ENCODE assay signal across 11 mouse cellular contexts in the genomic region with DNA sequence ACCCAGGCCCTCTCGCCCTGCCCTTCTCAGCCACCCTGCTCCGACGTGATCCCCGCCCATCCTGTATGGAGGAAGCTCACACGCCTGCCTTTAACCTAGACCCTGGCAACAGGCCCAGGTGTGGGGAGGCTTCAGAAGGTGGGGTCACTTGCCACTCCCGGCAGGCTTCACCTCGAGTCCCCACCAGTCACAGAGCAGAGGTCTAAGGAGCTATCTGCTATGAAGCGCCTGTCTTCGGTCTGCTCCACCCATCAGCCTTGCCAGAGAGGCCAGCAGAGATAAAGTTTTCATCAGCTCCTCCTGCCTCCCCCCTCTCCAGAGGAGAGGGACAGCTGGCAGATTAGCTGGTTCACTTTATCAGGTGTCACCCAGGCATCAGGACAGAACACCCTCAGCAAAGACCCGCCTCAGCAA. TPM values are rescaled to one million over a fixed set of nuclear protein-coding genes. Genes with fewer than 3 reads are reported as not detected.
DNase-seq lines count a peak whose midpoint lies in the region; ATAC-seq lines count a peak whose summit lies in the region.
"Had no signal": no experiment of that assay in that cellular context is flagged by ENCODE, and none has a peak within 500 bp of the region (broad histone marks: within the 10 kb centered on the region; RNA-seq: fewer than 3 reads in every experiment).

No protein-coding gene starts in this region.

- H3K27ac ChIP-seq in heart, embryonic 16.5 days (ENCODE audit: low read length): peak overlapping the region; percentile 89
- H3K27ac ChIP-seq: kidney, postnatal 0 days had no signal

- H3K4me3 ChIP-seq in heart, embryonic 16.5 days (ENCODE audit: low read length): peak overlapping the region; percentile 17

- H3K9ac ChIP-seq in heart, embryonic 16.5 days (ENCODE audit: low read length): peak overlapping the region; percentile 56

- H3K27me3 ChIP-seq in heart, embryonic 16.5 days (ENCODE audit: control insufficient read depth, insufficient read depth, low read length): no peaks in the 10 kb centered on the region

- DNase-seq in gastrocnemius, adult 18-20 months (ENCODE audit: low spot score): peak; percentile 33
- DNase-seq in gastrocnemius, postnatal 10 days: no peak
- DNase-seq in c-Kit-positive CD71-positive TER-119-negative erythroid progenitor cells, embryonic 14.5 days (ENCODE audit: low read depth): peak; percentile 84
- DNase-seq in embryo, embryonic 10.5 days (ENCODE audit: low spot score): no peak
- DNase-seq in kidney, postnatal 10 days: no peak
- no peak for DNase-seq in gastrocnemius, postnatal 4 days (ENCODE audit: low spot score in 2 of 2)
- DNase-seq: lung, postnatal 36 days had no signal

- H3K36me3 ChIP-seq in heart, embryonic 16.5 days (ENCODE audit: control insufficient read depth, insufficient read depth): peaks cover 20% of the 10 kb centered on the region

- peak overlapping the region; percentile 45 for H3K4me2 ChIP-seq in heart, embryonic 16.5 days (ENCODE audit: low read depth, low read length)

- WGBS in heart, embryonic 16.5 days: 19% methylated on average over 10 of the region's 10 CpGs

- no peaks in the 10 kb centered on the region for H3K9me3 ChIP-seq in heart, embryonic 16.5 days (replicated peaks; ENCODE audit: control insufficient read depth, low read length)

- peaks cover 51% of the 10 kb centered on the region for H3K4me1 ChIP-seq in heart, embryonic 16.5 days (ENCODE audit: control insufficient read depth, insufficient read depth, low read length)

- ATAC-seq in heart, embryonic 16.5 days (replicated peaks; ENCODE audit: extremely low read depth, insufficient read depth, low FRiP score): peak; percentile 61
- ATAC-seq in megakaryocyte-erythroid progenitor cell, adult 5-6 weeks (replicated peaks; ENCODE audit: low FRiP score, low TSS enrichment, poor library complexity, severe bottlenecking): peak; percentile 81
- ATAC-seq: CD4-positive, CD25-positive, alpha-beta regulatory T cell, adult 4 months had no signal

RNA-seq across cellular contexts. Expression of a gene that starts 4.2 kb away (rescaled TPM):
- 1 to 10 TPM; 4.7 to 6.2 TPM for total RNA-seq in gastrocnemius, adult 18-20 months (2021)
- total RNA-seq in gastrocnemius, postnatal 10 days (2021): 1 to 10 TPM; 3.8 to 4.9 TPM
- 24.0 and 28.4 TPM in 2 replicates for polyA plus RNA-seq in heart, embryonic 16.5 days (2015; fragmentation: Nextera tagmentation; extraction: Ambion mirVana)
- 15.6 and 20.8 TPM in 2 replicates for total RNA-seq in megakaryocyte-erythroid progenitor cell, adult 5-6 weeks (2014; fragmentation: Nextera tagmentation)
- 7.3 and 10.7 TPM in 2 replicates for total RNA-seq in megakaryocyte-erythroid progenitor cell, adult 5-6 weeks (2017)
- total RNA-seq in gastrocnemius, postnatal 4 days (2021): 1 to 10 TPM; 6.5 to 6.7 TPM

RNA-seq across cellular contexts. Expression of a gene that starts 5.3 kb away (rescaled TPM):
- 10 to 100 TPM; 25.5 to 31.0 TPM for total RNA-seq in gastrocnemius, adult 18-20 months (2021)
- 10 to 100 TPM; 19.2 to 22.6 TPM for total RNA-seq in gastrocnemius, postnatal 10 days (2021)
- polyA plus RNA-seq in heart, embryonic 16.5 days (2015; fragmentation: Nextera tagmentation; extraction: Ambion mirVana): 73.8 and 81.8 TPM in 2 replicates
- total RNA-seq in megakaryocyte-erythroid progenitor cell, adult 5-6 weeks (2014; fragmentation: Nextera tagmentation): 48.3 and 77.1 TPM in 2 replicates
- 22.0 and 43.6 TPM in 2 replicates for total RNA-seq in megakaryocyte-erythroid progenitor cell, adult 5-6 weeks (2017)
- 10 to 100 TPM; 13.7 to 16.9 TPM for total RNA-seq in gastrocnemius, postnatal 4 days (2021)

RNA-seq across cellular contexts. Expression of a gene that starts 47.1 kb away (rescaled TPM):
- 10 to 100 TPM; 31.6 to 32.4 TPM for total RNA-seq in gastrocnemius, adult 18-20 months (2021)
- total RNA-seq in gastrocnemius, postnatal 10 days (2021): 10 to 100 TPM; 40.6 to 52.8 TPM
- 50.0 and 55.8 TPM in 2 replicates for polyA plus RNA-seq in heart, embryonic 16.5 days (2015; fragmentation: Nextera tagmentation; extraction: Ambion mirVana)
- 91.1 and 108 TPM in 2 replicates for total RNA-seq in megakaryocyte-erythroid progenitor cell, adult 5-6 weeks (2014; fragmentation: Nextera tagmentation)
- 155 and 184 TPM in 2 replicates for total RNA-seq in megakaryocyte-erythroid progenitor cell, adult 5-6 weeks (2017)
- 10 to 100 TPM; 57.5 to 63.0 TPM for total RNA-seq in gastrocnemius, postnatal 4 days (2021)

RNA-seq across cellular contexts. Expression of a gene that starts 56.5 kb away (rescaled TPM):
- 1 to 10 TPM; 1.4 to 2.4 TPM for total RNA-seq in gastrocnemius, adult 18-20 months (2021)
- 1 to 10 TPM; 4.4 to 5.3 TPM for total RNA-seq in gastrocnemius, postnatal 10 days (2021)
- polyA plus RNA-seq in heart, embryonic 16.5 days (2015; fragmentation: Nextera tagmentation; extraction: Ambion mirVana): 6.6 and 6.8 TPM in 2 replicates
- total RNA-seq in megakaryocyte-erythroid progenitor cell, adult 5-6 weeks (2014; fragmentation: Nextera tagmentation): 15.2 and 24.5 TPM in 2 replicates
- 3.5 and 10.3 TPM in 2 replicates for total RNA-seq in megakaryocyte-erythroid progenitor cell, adult 5-6 weeks (2017)
- total RNA-seq in gastrocnemius, postnatal 4 days (2021): 1 to 10 TPM; 7.7 to 7.8 TPM

RNA-seq across cellular contexts. Expression of a gene that starts 56.6 kb away (rescaled TPM):
- 1 to 10 TPM; 3.8 to 5.9 TPM for total RNA-seq in gastrocnemius, adult 18-20 months (2021)
- total RNA-seq in gastrocnemius, postnatal 10 days (2021): 1 to 10 TPM; 6.3 to 7.7 TPM
- 2.8 and 3.0 TPM in 2 replicates for polyA plus RNA-seq in heart, embryonic 16.5 days (2015; fragmentation: Nextera tagmentation; extraction: Ambion mirVana)
- total RNA-seq in megakaryocyte-erythroid progenitor cell, adult 5-6 weeks (2014; fragmentation: Nextera tagmentation): 10.2 and 11.1 TPM in 2 replicates
- total RNA-seq in megakaryocyte-erythroid progenitor cell, adult 5-6 weeks (2017): 12.3 and 14.5 TPM in 2 replicates
- 1 to 10 TPM; 5.6 to 6.4 TPM for total RNA-seq in gastrocnemius, postnatal 4 days (2021)

Comparison
In these comparisons a context has a peak if more than half of its experiments do, and no peak if none do; other contexts are left out.
1. DNase-seq: peak in gastrocnemius, adult 18-20 months (single experiment) and c-Kit-positive CD71-positive TER-119-negative erythroid progenitor cells, embryonic 14.5 days (single experiment); none in gastrocnemius, postnatal 10 days (single experiment), embryo, embryonic 10.5 days (single experiment), kidney, postnatal 10 days (single experiment) and gastrocnemius, postnatal 4 days (0 of 2).